Mouse (Mus musculus) spleen, postnatal 0 days (tissue): ENCODE measurements around the gene Celf6. TPM values are rescaled to one million over a fixed set of nuclear protein-coding genes. Genes with fewer than 3 reads are reported as not detected.

Experiments
- polyA plus RNA-seq: library from polyadenylated mRNA; unstranded; fragments of >200 nt; fragmentation: Nextera tagmentation; extraction: Ambion mirVana; gene quantifications from 2 replicates; pipeline ENCODE4 v1.2.1, GENCODE M21; 2015

Gene Celf6
- polyA plus RNA-seq: 0.07 TPM in 1 of 2 replicates, not detected in the other

DNA sequence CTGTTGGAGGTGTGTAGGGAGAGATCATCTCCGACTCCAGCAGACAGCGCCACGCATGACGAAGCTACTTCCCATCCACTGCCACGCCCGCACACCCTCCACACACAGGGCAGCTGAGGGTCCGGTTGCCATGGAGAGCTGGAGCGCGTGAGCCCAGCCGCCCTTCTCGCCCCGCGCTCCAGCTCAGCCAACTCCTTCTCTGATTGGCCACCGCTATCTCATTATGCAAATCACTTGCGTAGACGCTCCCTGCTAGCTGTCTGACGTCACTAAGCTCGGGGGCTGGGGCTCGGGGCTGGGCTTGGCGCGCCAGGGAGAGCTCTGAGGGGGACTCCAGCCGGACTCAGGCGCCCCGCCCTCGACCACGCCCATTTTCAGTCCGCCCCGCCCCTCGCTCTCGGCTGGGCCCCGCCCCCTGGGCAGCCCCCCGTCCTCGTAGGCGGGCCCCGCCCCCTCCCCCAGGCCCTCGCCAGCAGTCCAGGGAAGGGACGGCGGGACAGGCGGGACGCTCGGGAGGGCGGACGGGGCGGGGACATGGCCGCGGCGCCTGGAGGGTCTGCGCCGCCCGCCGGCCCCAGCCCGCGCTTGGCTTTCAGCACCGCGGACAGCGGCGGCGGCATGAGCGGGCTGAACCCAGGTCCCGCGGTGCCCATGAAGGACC, at the start of gene Celf6:
Gene Celf6, plus strand, starts transcription at position 74 of the 661 bp plus-strand sequence.

DNA sequence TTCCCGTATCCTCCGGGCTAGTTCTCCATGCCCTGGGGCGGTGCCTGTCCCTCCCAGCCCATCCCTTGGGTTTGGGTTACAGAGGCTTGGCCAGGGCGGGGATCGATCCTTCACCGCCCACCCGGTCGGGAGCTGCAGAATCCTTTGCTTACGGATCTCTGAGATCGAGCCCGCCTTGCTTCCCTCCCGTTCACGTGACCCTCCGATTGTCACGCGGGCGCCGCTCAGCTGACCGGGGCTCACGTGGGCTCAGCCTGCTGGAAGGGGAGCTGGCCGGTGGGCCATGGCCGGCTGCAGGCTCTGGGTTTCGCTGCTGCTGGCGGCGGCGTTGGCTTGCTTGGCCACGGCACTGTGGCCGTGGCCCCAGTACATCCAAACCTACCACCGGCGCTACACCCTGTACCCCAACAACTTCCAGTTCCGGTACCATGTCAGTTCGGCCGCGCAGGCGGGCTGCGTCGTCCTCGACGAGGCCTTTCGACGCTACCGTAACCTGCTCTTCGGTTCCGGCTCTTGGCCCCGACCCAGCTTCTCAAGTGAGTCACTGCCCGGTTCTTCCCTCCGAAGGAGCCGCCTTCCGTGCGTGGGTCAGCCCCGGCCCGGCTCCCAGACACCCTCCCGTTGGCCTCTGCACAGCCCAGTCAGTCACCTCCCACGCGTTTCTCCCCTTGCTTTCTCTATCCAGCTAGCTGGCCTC, 38.1 kb upstream of the Celf6 start, which contains the start of the genes Hexa and Tmem202:
Gene Hexa, plus strand, starts transcription at position 100 of the 697 bp plus-strand sequence.
Gene Tmem202, minus strand, starts transcription at position 407 of the 697 bp plus-strand sequence.

DNA sequence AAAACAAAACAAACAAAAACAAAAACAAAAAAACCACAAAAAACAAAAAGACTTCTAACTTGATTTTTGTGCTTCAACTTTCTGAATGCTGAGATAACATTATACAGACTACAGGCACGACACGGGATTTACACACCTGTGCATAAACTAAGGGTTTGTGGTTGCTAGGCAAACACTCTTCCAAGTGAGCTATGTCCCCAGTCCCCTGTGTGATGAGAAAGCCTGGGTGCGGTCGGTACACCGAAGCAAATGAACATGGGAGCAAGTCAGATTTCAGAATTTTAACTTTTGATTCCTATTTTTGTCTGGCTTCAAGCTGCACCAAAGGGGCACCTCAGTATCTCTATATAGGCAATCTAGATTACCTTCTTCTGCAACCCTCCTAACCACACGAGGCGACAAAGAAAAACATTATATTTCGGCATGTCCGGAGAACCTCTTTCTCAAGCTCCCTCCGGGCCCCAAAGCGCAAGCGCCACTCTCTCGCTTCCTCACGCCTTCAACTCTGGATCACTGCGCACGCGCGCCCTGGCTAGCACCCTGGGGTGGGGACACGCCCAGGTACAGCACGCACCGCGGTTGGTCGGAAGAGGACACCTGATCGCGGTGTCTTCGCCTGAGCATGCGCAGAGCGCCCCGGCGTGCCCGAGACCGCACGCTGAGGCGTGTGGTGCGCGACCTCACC, 39.0 kb downstream of the Celf6 start, which contains the start of gene Parp6:
Gene Parp6, plus strand, starts transcription at position 663 of the 685 bp plus-strand sequence.

DNA sequence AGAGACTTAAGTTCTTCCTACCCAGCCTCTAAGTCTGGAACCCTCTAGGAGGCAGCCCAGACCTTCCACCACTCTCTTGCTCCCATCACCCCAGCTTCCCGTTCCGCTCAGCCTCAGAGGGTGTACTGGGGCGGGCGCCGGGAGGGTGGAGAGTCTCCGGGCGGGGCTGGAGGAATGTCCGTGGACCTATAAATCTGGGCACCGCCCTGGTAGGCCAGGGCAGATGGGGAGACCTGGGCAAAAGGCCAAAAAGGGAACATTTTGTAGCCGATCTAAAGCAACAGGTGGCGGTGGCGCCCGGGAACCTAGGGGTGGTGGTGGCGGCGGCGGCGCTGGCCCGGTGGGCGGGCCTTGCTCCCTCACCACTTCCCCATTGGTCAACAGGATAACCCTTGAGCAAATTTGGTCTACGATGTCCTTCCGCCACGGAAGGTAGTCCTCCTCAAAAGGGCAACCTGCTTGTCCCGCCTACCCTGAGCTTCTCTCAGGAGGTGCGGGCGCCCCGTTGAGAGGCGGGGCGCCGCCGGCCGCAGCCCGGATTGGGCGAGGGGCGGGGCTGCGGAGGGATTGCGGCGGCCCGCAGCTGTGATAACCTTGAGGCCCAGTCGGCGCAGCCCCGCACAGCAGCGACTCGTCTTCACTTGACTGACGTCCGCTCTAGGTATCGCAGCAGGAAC, 78.4 kb downstream of the Celf6 start, which contains the start of gene Pkm:
Gene Pkm, plus strand, starts transcription at position 411 of the 677 bp plus-strand sequence.

Other genes with a start within 250 kb of the Celf6 start
- 3.8 and 5.2 TPM in 2 replicates for gene Bbs4, start 224.4 kb upstream of the Celf6 start, polyA plus RNA-seq
- 8.3 TPM in 2 replicates for gene Arih1, start 91.3 kb upstream of the Celf6 start, polyA plus RNA-seq
- 36.1 and 49.6 TPM in 2 replicates for gene Hexa, start 38.4 kb upstream of the Celf6 start, polyA plus RNA-seq
- 0.58 and 0.84 TPM in 2 replicates for gene Tmem202, start 38.1 kb upstream of the Celf6 start, polyA plus RNA-seq
- gene Parp6, start 39.4 kb downstream of the Celf6 start, polyA plus RNA-seq: 6.9 and 9.8 TPM in 2 replicates
- gene Pkm, start 78.5 kb downstream of the Celf6 start, polyA plus RNA-seq: 194 and 254 TPM in 2 replicates
- 0.67 and 0.71 TPM in 2 replicates for gene Gramd2, start 102.2 kb downstream of the Celf6 start, polyA plus RNA-seq
- gene Senp8, start 172.8 kb downstream of the Celf6 start, polyA plus RNA-seq: 2.9 and 3.2 TPM in 2 replicates
- 5.5 and 7.1 TPM in 2 replicates for gene Myo9a, start 173.0 kb downstream of the Celf6 start, polyA plus RNA-seq